Mouse (Mus musculus) urinary bladder, postnatal 36 days (tissue): ENCODE data around the gene Rpl29.

Source experiments
- DNase-seq, 2 experiments: peaks; one replicate each; pipeline ENCODE4 v3.0.0; 2022; ENCODE audit warnings: low spot score in 2 of 2, mixed read lengths in 1 of 2

The Rpl29 gene

GRCm38 (mm10) chr9:106473081-106473752 is 44.0 kb downstream of the Rpl29 start:
- DNase-seq: no peak

- no peak for DNase-seq
These were observed 44.5 kb downstream of the Rpl29 start for GRCm38 (mm10) chr9:106473753-106474105.

- DNase-seq: peak in 1 of 2 experiments; percentile 71
These were observed 45.2 kb downstream of the Rpl29 start for GRCm38 (mm10) chr9:106474456-106474855.

- DNase-seq: no peak
These were observed 45.8 kb downstream of the Rpl29 start for GRCm38 (mm10) chr9:106475046-106475445.

GRCm38 (mm10) chr9:106475663-106476001 is 46.4 kb downstream of the Rpl29 start, which contains the start of gene Rrp9:
Gene Rrp9 (plus strand): TSS chr9:106475963.
- no peak for DNase-seq

- peak; percentile 58 to 72 for DNase-seq
These were observed 47.0 kb downstream of the Rpl29 start for GRCm38 (mm10) chr9:106476002-106476923.

- peak; percentile 98 to 99 for DNase-seq
These were observed 47.8 kb downstream of the Rpl29 start, which contains the start of gene Parp3 for GRCm38 (mm10) chr9:106476924-106477484. Gene Parp3 (minus strand): TSS chr9:106476949.

- DNase-seq: no peak
These were observed 48.4 kb downstream of the Rpl29 start for GRCm38 (mm10) chr9:106477649-106478048.

GRCm38 (mm10) chr9:106478101-106478500 is 48.8 kb downstream of the Rpl29 start:
- no peak for DNase-seq

- DNase-seq: no peak
These were observed 51.3 kb downstream of the Rpl29 start for GRCm38 (mm10) chr9:106480541-106480940.

GRCm38 (mm10) chr9:106481075-106481474 is 51.8 kb downstream of the Rpl29 start:
- DNase-seq: no peak
